Mouse (Mus musculus): ENCODE measurements around the gene Def8. TPM values are rescaled to one million over a fixed set of nuclear protein-coding genes. Genes with fewer than 3 reads are reported as not detected.

Gene Def8
- polyA plus RNA-seq, 1 experiment from 2014 or later: 42.2 TPM

DNA sequence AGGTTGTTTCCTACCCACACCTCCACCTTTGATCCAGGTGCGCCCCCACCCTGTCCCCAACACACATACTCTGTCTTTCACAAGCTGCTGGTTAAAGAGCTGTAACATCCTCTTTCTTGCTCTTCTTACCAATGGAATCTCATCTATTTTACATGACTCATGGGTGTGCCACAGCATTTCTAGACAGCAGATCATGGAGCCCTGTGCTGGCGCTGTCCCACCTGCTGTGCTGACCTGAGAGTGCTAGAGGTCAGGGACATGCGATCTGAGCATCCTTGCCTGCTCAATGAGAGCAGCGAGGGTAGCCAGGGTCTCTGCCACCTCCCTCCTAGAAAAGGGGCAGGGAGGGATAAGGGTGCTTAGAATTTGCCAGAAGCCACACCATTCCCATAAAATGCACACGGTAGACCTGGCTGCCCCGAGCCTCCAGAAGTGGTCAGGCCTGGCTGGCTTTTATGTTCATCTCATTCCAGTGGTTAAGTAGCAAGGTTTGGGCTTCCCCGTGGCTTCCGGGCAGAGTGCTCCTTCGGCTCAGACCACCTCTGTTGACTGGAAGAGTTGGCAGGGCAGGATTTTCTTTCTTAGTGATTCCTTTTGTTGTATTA is 81.4 kb downstream of the Def8 start:
- H3K9ac ChIP-seq: no peak overlapping the region
- no peak overlapping the region for H3K4me2 ChIP-seq (replicated peaks)
- H3K4me1 ChIP-seq: no peaks in the 10 kb centered on the region
- no peak overlapping the region for H3K4me3 ChIP-seq
- peaks cover 91% of the 10 kb centered on the region for H3K36me3 ChIP-seq
- 94% methylated on average over 9 of the region's 9 CpGs for WGBS
- H3K27me3 ChIP-seq: no peaks in the 10 kb centered on the region
- H3K27ac ChIP-seq: no peak overlapping the region
- ATAC-seq (ENCODE audit: insufficient number of reproducible peaks, insufficient read depth, low FRiP score, low TSS enrichment): no peak
- no peaks in the 10 kb centered on the region for H3K9me3 ChIP-seq

DNA sequence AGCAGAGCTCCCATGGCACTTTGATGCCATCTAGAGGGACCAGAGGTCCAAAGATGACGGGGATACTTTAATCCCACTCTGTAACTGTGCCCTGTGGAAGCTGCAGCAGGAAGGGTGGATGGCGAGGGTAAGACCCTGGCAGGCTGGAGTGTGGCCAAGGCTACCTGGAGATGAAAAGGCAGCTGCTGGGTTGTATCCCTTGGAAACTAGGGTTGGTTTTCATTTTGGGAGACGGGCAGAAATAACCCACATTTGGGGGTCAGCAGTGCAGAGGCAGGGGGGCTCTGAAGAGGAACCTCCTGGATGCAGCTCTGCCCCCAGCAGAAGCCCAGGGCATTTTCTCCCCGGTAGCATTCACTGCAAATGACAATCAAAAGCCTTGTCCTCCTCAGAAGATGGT is 81.9 kb downstream of the Def8 start:
- no peaks in the 10 kb centered on the region for H3K4me1 ChIP-seq
- no peak overlapping the region for H3K9ac ChIP-seq
- no peaks in the 10 kb centered on the region for H3K27me3 ChIP-seq
- no peak overlapping the region for H3K4me2 ChIP-seq (replicated peaks)
- H3K36me3 ChIP-seq: peaks cover 88% of the 10 kb centered on the region
- no peak overlapping the region for H3K4me3 ChIP-seq
- ATAC-seq (ENCODE audit: insufficient number of reproducible peaks, insufficient read depth, low FRiP score, low TSS enrichment): no peak
- WGBS: 86% methylated on average over 4 of the region's 4 CpGs
- no peaks in the 10 kb centered on the region for H3K9me3 ChIP-seq
- H3K27ac ChIP-seq: no peak overlapping the region

GRCm38 (mm10) chr8:123505695-123506094 is 82.4 kb downstream of the Def8 start:
- no peak overlapping the region for H3K9ac ChIP-seq
- WGBS: 88% methylated on average over 9 of the region's 9 CpGs
- H3K27me3 ChIP-seq: no peaks in the 10 kb centered on the region
- no peak for ATAC-seq (ENCODE audit: insufficient number of reproducible peaks, insufficient read depth, low FRiP score, low TSS enrichment)
- no peaks in the 10 kb centered on the region for H3K4me1 ChIP-seq
- peaks cover 84% of the 10 kb centered on the region for H3K36me3 ChIP-seq
- no peaks in the 10 kb centered on the region for H3K9me3 ChIP-seq
- no peak overlapping the region for H3K27ac ChIP-seq
- no peak overlapping the region for H3K4me3 ChIP-seq
- no peak overlapping the region for H3K4me2 ChIP-seq (replicated peaks)

GRCm38 (mm10) chr8:123507153-123507552 is 83.8 kb downstream of the Def8 start:
- H3K9me3 ChIP-seq: no peaks in the 10 kb centered on the region
- H3K4me2 ChIP-seq (replicated peaks): no peak overlapping the region
- peaks cover 69% of the 10 kb centered on the region for H3K36me3 ChIP-seq
- H3K4me1 ChIP-seq: no peaks in the 10 kb centered on the region
- H3K4me3 ChIP-seq: no peak overlapping the region
- ATAC-seq (ENCODE audit: insufficient number of reproducible peaks, insufficient read depth, low FRiP score, low TSS enrichment): no peak
- H3K9ac ChIP-seq: no peak overlapping the region
- H3K27ac ChIP-seq: no peak overlapping the region
- H3K27me3 ChIP-seq: no peaks in the 10 kb centered on the region
- 94% methylated on average over 5 of the region's 5 CpGs for WGBS

DNA sequence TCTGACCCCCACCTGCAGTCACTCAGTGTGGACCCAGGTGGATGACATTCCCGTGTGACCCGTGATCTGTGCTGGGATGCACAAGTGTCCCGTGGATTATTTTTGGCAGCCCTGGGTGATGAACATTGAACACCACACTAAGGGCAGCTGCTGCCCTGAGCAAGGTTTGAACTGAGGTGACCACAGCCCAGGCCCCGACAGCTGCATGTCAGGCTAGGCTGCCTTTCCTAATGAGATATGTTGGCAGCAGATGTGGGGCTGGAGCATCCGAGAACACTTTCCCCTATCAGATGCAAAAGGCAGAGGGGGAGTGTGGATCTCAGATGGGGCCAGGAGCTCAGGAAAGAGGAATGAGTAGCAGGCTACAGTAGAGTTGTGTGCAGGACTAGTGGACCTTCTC is 87.5 kb downstream of the Def8 start:
- H3K36me3 ChIP-seq: peaks cover 32% of the 10 kb centered on the region
- H3K9ac ChIP-seq: no peak overlapping the region
- no peak for ATAC-seq (ENCODE audit: insufficient number of reproducible peaks, insufficient read depth, low FRiP score, low TSS enrichment)
- 68% methylated on average over 5 of the region's 5 CpGs for WGBS
- no peak overlapping the region for H3K27ac ChIP-seq
- H3K4me3 ChIP-seq: no peak overlapping the region
- no peaks in the 10 kb centered on the region for H3K9me3 ChIP-seq
- no peak overlapping the region for H3K4me2 ChIP-seq (replicated peaks)
- peaks cover 15% of the 10 kb centered on the region for H3K27me3 ChIP-seq
- H3K4me1 ChIP-seq: peaks cover 14% of the 10 kb centered on the region

Other genes starting within 250 kb of the Def8 start
- 1.6 and 2.3 TPM in 2 replicates for gene Dpep1, start 237.3 kb upstream of the Def8 start, polyA plus RNA-seq (2016; fragmentation: Nextera tagmentation; extraction: Ambion mirVana)
- 142 and 152 TPM in 2 replicates for gene Chmp1a, start 210.8 kb upstream of the Def8 start, polyA plus RNA-seq (2016; fragmentation: Nextera tagmentation; extraction: Ambion mirVana)
- 5.9 and 7.0 TPM in 2 replicates for gene Spata33, start 210.7 kb upstream of the Def8 start, polyA plus RNA-seq (2016; fragmentation: Nextera tagmentation; extraction: Ambion mirVana)
- gene Cdk10, start 198.7 kb upstream of the Def8 start, polyA plus RNA-seq (2016; fragmentation: Nextera tagmentation; extraction: Ambion mirVana): 38.5 and 40.6 TPM in 2 replicates
- 2.9 and 3.3 TPM in 2 replicates for gene Spata2l, start 187.3 kb upstream of the Def8 start, polyA plus RNA-seq (2016; fragmentation: Nextera tagmentation; extraction: Ambion mirVana)
- gene Zfp276, start 169.3 kb upstream of the Def8 start, polyA plus RNA-seq (2016; fragmentation: Nextera tagmentation; extraction: Ambion mirVana): 34.3 and 36.6 TPM in 2 replicates
- gene Vps9d1, start 169.2 kb upstream of the Def8 start, polyA plus RNA-seq (2016; fragmentation: Nextera tagmentation; extraction: Ambion mirVana): 35.1 and 37.2 TPM in 2 replicates
- gene Fanca, start 105.0 kb upstream of the Def8 start, polyA plus RNA-seq (2016; fragmentation: Nextera tagmentation; extraction: Ambion mirVana): 31.9 and 34.0 TPM in 2 replicates
- gene Spire2, start 90.8 kb upstream of the Def8 start, polyA plus RNA-seq (2016; fragmentation: Nextera tagmentation; extraction: Ambion mirVana): 5.1 and 6.3 TPM in 2 replicates
- 172 and 186 TPM in 2 replicates for gene Tcf25, start 49.8 kb upstream of the Def8 start, polyA plus RNA-seq (2016; fragmentation: Nextera tagmentation; extraction: Ambion mirVana)
- 0.15 and 0.17 TPM in 2 replicates for gene Mc1r, start 16.4 kb upstream of the Def8 start, polyA plus RNA-seq (2016; fragmentation: Nextera tagmentation; extraction: Ambion mirVana)
- gene Tubb3, start 12.1 kb upstream of the Def8 start, polyA plus RNA-seq (2016; fragmentation: Nextera tagmentation; extraction: Ambion mirVana): 147 and 201 TPM in 2 replicates
- 62.1 and 66.6 TPM in 2 replicates for gene Afg3l1, start 54.4 kb downstream of the Def8 start, polyA plus RNA-seq (2016; fragmentation: Nextera tagmentation; extraction: Ambion mirVana)
- gene Dbndd1, start 91.9 kb downstream of the Def8 start, polyA plus RNA-seq (2016; fragmentation: Nextera tagmentation; extraction: Ambion mirVana): 11.3 and 12.9 TPM in 2 replicates
- gene Gas8, start 95.3 kb downstream of the Def8 start, polyA plus RNA-seq (2016; fragmentation: Nextera tagmentation; extraction: Ambion mirVana): 37.4 and 40.6 TPM in 2 replicates
- gene Rhou, start 230.4 kb downstream of the Def8 start, polyA plus RNA-seq (2016; fragmentation: Nextera tagmentation; extraction: Ambion mirVana): 9.1 and 10.0 TPM in 2 replicates

Data from embryonic facial prominence, embryonic 12.5 days (tissue).